Comparison of ENCODE assay signal across 12 mouse cellular contexts in genomic region chr6:93575249-93575648, GRCm38 (mm10).
"Had no signal": no experiment of that assay in that cellular context is flagged by ENCODE, and none has a peak within 500 bp of the region (broad histone marks: within the 10 kb centered on the region; RNA-seq: fewer than 3 reads in every experiment).

No protein-coding gene starts in this region.

- DNase-seq: retina, postnatal 1 day; right cerebral cortex, adult 18-20 months; right cerebral cortex, postnatal 14 days; right cerebral cortex, postnatal 25 days; right cerebral cortex, postnatal 4 days; spleen, adult 18-20 months; thymus, adult 18-20 months; thymus, adult 2 months; thymus, postnatal 14 days; thymus, postnatal 25 days; thymus, postnatal 36 days; thymus, postnatal 4 days had no signal
